Mouse (Mus musculus) urinary bladder, postnatal 25 days (tissue): ENCODE results near the gene 9230112D13Rik.

ENCODE experiments used
- DNase-seq: peaks from one replicate; pipeline ENCODE4 v3.0.0; 2022; ENCODE audit warnings: low spot score

9230112D13Rik gene

GRCm38 (mm10) chr14:34497346-34497745 is 25.3 kb downstream of the 9230112D13Rik start:
- no peak for DNase-seq

DNA sequence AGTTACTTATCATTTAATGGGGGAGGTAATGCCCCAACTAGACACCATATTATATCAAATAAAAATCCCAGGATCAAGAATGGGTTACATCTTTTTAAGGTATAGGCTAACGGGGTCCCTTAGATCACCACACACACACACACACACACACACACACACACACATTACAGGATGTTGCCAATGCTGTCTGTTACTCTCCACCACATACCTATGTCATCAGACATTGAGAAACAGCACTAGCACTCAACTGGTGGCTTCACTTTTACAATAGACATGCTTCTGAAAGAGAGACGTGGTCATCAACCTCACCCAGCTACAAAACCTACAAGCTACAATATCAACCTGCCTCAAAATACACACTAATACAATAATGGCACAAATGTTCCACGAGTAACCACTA is 28.9 kb downstream of the 9230112D13Rik start:
- DNase-seq = no peak

GRCm38 (mm10) chr14:34492688-34493087 is 29.9 kb downstream of the 9230112D13Rik start:
- no peak for DNase-seq

DNA sequence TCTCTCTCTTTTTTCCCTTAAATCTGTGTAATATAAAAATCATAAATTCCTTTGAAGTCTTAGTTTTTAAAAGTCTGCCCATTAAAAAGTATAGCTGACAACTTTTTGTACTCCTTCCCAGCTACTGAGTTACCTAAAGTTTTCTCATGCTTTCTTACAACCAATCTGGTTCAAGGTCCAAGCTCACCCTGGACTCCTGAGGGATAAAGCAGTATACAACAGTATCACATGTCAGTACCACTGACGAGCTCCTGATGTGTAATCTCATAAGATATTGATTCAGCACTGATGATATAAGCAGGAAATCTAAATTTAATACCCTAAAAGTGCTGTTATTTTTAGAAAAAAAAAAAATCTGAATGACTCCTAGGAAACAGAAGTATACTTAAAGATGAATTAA is 31.6 kb downstream of the 9230112D13Rik start:
- no peak for DNase-seq

- DNase-seq = no peak
Observed at GRCm38 (mm10) chr14:34489928-34490327, 32.7 kb downstream of the 9230112D13Rik start.

DNA sequence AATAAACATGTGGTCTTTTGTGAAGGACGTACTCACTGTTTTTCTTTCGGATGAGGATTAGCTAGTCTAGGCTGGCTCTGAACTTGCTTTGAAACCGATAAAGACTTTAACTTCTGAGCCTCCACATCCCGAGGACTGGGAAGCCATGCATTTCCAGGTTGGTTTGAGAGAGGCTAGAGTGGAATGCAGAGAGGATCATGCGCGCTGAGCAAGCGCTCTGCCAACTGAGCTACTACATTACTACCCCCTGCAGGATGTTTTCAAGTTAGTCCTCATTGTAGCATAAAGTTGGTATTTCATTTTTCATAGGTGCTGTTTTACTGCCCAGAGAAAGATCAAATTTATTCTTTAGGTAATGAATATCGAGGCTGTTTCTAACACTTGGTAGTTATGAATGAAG is 36.4 kb downstream of the 9230112D13Rik start:
- no peak for DNase-seq

DNA sequence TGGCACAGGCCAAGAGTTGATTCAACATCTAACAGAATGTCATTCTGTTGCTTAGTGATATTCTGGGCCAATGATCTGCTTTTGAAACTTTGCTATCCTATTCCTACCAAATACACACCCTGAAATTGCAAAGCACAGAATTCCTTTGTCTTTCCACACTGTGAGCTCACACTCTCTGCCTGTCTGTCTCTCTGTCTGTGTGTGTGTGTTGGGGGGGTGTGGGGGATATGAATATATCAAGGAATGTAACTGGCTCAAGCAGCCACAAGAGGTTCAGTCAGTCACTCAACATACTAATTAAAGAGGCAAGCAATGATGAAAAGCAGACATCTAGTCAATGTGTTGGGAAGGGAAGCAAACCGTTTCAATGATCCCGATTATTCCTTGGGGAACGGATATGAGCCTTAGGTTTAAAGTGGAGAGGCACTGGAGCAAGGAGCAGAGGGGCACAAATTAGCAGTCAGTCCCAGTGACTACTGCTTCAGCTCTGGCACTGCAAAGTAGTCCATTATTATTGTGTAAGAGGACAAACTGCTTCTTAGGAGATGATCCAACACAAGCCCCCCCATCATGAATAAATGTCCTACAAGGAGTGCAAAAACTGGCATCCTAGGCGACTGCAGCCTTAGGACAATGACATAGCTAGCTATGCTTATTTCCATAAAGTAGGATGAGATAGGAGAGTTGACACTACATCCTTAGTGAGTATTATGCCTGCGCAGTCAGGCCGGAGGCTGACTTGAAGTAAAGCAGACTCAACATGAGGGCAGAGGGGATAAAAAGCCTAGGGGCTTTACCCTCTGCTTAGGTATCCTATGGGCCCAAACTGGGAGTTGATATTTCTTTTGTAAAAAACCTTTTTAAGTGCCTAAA is 38.9 kb downstream of the 9230112D13Rik start:
- DNase-seq = no peak

- DNase-seq = no peak
Observed at GRCm38 (mm10) chr14:34471591-34471990, 51.0 kb downstream of the 9230112D13Rik start.

DNA sequence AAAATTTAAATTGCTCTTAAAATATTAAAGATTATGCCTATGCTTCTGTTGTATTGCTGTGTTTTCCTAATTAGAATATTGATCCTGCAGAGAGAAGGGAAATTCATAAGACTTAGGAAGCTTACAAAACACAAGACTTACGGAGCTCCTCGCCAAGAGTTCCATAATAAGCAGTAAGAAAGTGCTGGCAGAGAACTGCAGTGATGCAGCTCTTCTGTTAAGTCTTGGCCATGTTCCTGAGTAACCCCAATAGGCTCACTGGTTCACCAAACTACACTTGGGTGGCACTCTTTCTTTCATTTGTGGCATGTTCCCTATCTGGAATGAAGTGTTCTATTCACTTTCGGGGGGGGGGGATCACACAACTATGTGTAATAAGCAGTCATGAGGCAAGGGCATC is 56.3 kb downstream of the 9230112D13Rik start:
- no peak for DNase-seq
